Mouse (Mus musculus) C2C12 (cell line): Measurements from ENCODE around the gene Barx1. TPM values are rescaled to one million over a fixed set of nuclear protein-coding genes. Genes with fewer than 3 reads are reported as not detected.

Experiments used
- H3K27me3 ChIP-seq: one replicate; pipeline ENCODE4 v1.6.1; 2011; ENCODE audit not compliant: control insufficient read depth, insufficient read depth, insufficient read length
- H3K36me3 ChIP-seq: one replicate; pipeline ENCODE4 v1.6.1; 2011; ENCODE audit not compliant: control insufficient read depth, insufficient read depth
- H3K4me3 ChIP-seq: one replicate; pipeline ENCODE4 v1.5.1; 2011; ENCODE audit warnings: mild to moderate bottlenecking, control low read depth; ENCODE audit not compliant: poor library complexity, insufficient read depth, severe bottlenecking
- H3K79me2 ChIP-seq: one replicate; pipeline ENCODE4 v1.6.1; 2011; ENCODE audit not compliant: control insufficient read depth, insufficient read depth
- H3K79me3 ChIP-seq: one replicate; pipeline ENCODE4 v1.6.1; 2011; ENCODE audit warnings: low read depth, control low read depth
- H3ac ChIP-seq: one replicate; pipeline ENCODE3; 2011; ENCODE audit warnings: low read depth; ENCODE audit not compliant: control insufficient read depth, insufficient read length
- CEBPB ChIP-seq: IDR thresholded peaks from one replicate; pipeline ENCODE4 v1.6.1; 2011; ENCODE audit warnings: low read depth, mild to moderate bottlenecking, control low read depth, moderate library complexity
- CTCF ChIP-seq: IDR thresholded peaks from one replicate; pipeline ENCODE4 v1.5.1; 2011; ENCODE audit not compliant: control insufficient read depth, insufficient read depth, insufficient read length
- FOSL1 ChIP-seq: IDR thresholded peaks from one replicate; pipeline ENCODE4 v1.8.0; 2011; ENCODE audit warnings: mild to moderate bottlenecking, low read length; ENCODE audit not compliant: poor library complexity, insufficient read depth, severe bottlenecking
- MAX ChIP-seq: IDR thresholded peaks from one replicate; pipeline ENCODE4 v1.6.1; 2011; ENCODE audit warnings: mild to moderate bottlenecking, control low read depth
- MYOD1 ChIP-seq: IDR thresholded peaks from one replicate; pipeline ENCODE4 v1.6.1; 2011; ENCODE audit warnings: low read depth; ENCODE audit not compliant: control insufficient read depth, insufficient read length
- MYOG ChIP-seq: IDR thresholded peaks from one replicate; pipeline ENCODE4 v1.6.1; 2011; ENCODE audit not compliant: control insufficient read depth, insufficient read length; ENCODE audit errors: extremely low read depth
- USF1 ChIP-seq: IDR thresholded peaks from one replicate; pipeline ENCODE4 v1.6.1; 2011; ENCODE audit warnings: low read depth, mild to moderate bottlenecking, control low read depth, moderate library complexity
- polyA plus RNA-seq: library from polyadenylated mRNA; unstranded; fragments of >200 nt; fragmentation: generic; extraction: Trizol; gene quantifications from one replicate; pipeline ENCODE4 v1.2.1, GENCODE M21; 2012; ENCODE audit warnings: missing spikeins

Gene Barx1
- polyA plus RNA-seq, 1 experiment: not detected

GRCm38 (mm10) chr13:48651132-48652065 is 11.4 kb upstream of the Barx1 start:
- Histone ChIP-seq H3K27me3 (no peaks in the 10 kb centered on the region), H3K36me3 (no peaks in the 10 kb centered on the region), H3ac (no peak overlapping the region), H3K79me3 (no peaks in the 10 kb centered on the region), H3K4me3 (no peak overlapping the region), H3K79me2 (no peaks in the 10 kb centered on the region)
- TF ChIP-seq FOSL1 (no peak), MYOD1 (no peak), MYOG (no peak), CEBPB (no peak), CTCF (no peak), MAX (no peak)

- TF ChIP-seq FOSL1 (no peak), CTCF (peak; percentile 30), MYOD1 (no peak), USF1 (no peak)
- Histone ChIP-seq H3K4me3 (no peak overlapping the region), H3K79me2 (no peaks in the 10 kb centered on the region), H3K27me3 (peaks cover 18% of the 10 kb centered on the region), H3K79me3 (no peaks in the 10 kb centered on the region), H3K36me3 (no peaks in the 10 kb centered on the region), H3ac (no peak overlapping the region)
Measured at GRCm38 (mm10) chr13:48653788-48654770, 8.7 kb upstream of the Barx1 start.

- Histone ChIP-seq H3K27me3 (peaks cover 33% of the 10 kb centered on the region), H3K79me3 (no peaks in the 10 kb centered on the region), H3K36me3 (no peaks in the 10 kb centered on the region), H3K79me2 (no peaks in the 10 kb centered on the region), H3K4me3 (no peak overlapping the region), H3ac (no peak overlapping the region)
- TF ChIP-seq CEBPB (no peak), MAX (no peak), MYOG (no peak), CTCF (no peak), USF1 (no peak), MYOD1 (no peak), FOSL1 (no peak)
Measured at GRCm38 (mm10) chr13:48655637-48656036, 7.2 kb upstream of the Barx1 start.

- Histone ChIP-seq H3K4me3 (no peak overlapping the region), H3K79me2 (no peaks in the 10 kb centered on the region), H3ac (no peak overlapping the region), H3K79me3 (no peaks in the 10 kb centered on the region), H3K27me3 (peaks cover 53% of the 10 kb centered on the region), H3K36me3 (no peaks in the 10 kb centered on the region)
- TF ChIP-seq USF1 (no peak), MYOD1 (no peak), FOSL1 (no peak), CEBPB (no peak), MAX (no peak), MYOG (no peak), CTCF (no peak)
Measured at GRCm38 (mm10) chr13:48657791-48658190, 5.0 kb upstream of the Barx1 start.

- no peaks in the 10 kb centered on the region for H3K79me3 ChIP-seq
- peaks cover 61% of the 10 kb centered on the region for H3K27me3 ChIP-seq
- H3K36me3 ChIP-seq: no peaks in the 10 kb centered on the region
- no peaks in the 10 kb centered on the region for H3K79me2 ChIP-seq
- TF ChIP-seq FOSL1 (no peak), MYOG (no peak), MAX (no peak), CTCF (no peak), CEBPB (no peak), MYOD1 (no peak), USF1 (no peak)
- H3K4me3 ChIP-seq: no peak overlapping the region
- no peak overlapping the region for H3ac ChIP-seq
Measured at GRCm38 (mm10) chr13:48658588-48659253, 4.1 kb upstream of the Barx1 start.
